Mouse (Mus musculus): ENCODE measurements around the gene Cyp4a31. TPM values are rescaled to one million over a fixed set of nuclear protein-coding genes. Genes with fewer than 3 reads are reported as not detected.
"Not testable (repeated sequence)": the region's sequence is repeated elsewhere in the genome, so short reads cannot be mapped to it uniquely, and the experiment has no call there.

The Cyp4a31 gene
- total and polyA plus RNA-seq, 2 experiments: 7.3 to 8.3 TPM

GRCm38 (mm10) chr4:115614005-115614404, 50.6 kb downstream of the Cyp4a31 start:
- no peak for DNase-seq (ENCODE audit: extremely low read depth, low read depth, low spot score)
- H3K79me2 ChIP-seq (ENCODE audit: control insufficient read depth, insufficient read depth, low read length): no peaks in the 10 kb centered on the region
- H3K4me1 ChIP-seq (ENCODE audit: control insufficient read depth, insufficient read depth, low read length): no peaks in the 10 kb centered on the region
- no peak overlapping the region for H3K4me3 ChIP-seq (ENCODE audit: insufficient read depth, low read depth, low read length)
- H3K9ac ChIP-seq (ENCODE audit: low read depth, low read length): no peak overlapping the region
- H3K27me3 ChIP-seq (ENCODE audit: control insufficient read depth, insufficient read depth, low read length): no peaks in the 10 kb centered on the region
- H3K36me3 ChIP-seq (ENCODE audit: control insufficient read depth, insufficient read depth, low read length): peaks cover 4% of the 10 kb centered on the region; the same call in 1 of the 2 replicates
- H3K27ac ChIP-seq (replicated peaks; ENCODE audit: insufficient read depth, low read depth, low read length): no peak overlapping the region
- no peak for TF ChIP-seq POLR2A (IDR thresholded peaks at IDR 0.05; ENCODE audit: extremely low read depth, insufficient read depth, low read length)
- no peak for TF ChIP-seq CTCF (IDR thresholded peaks at IDR 0.05; ENCODE audit: low read depth, low read length)

DNA sequence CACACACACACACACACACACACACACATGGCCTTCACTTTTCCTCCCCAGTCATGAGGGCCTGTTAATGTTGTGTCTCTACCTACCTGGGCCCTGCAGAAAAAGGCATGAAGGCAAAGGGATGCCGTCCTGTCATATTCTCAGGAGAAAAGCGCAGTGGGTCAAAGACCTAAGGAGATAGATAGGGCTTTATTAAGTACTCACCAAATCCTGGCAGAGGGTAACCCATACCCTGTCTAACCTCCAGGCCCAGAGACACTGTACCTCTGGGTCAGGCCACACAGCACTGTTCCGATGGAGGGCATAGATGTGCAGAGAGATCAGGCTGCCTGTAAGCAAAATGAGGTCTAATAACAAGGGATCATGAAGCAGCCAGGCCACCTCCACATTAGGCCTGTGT, 62.1 kb downstream of the Cyp4a31 start:
- not testable (repeated sequence) for H3K4me3 ChIP-seq (ENCODE audit: insufficient read depth, low read depth, low read length); DNase-seq (ENCODE audit: extremely low read depth, low read depth, low spot score); H3K36me3 ChIP-seq (ENCODE audit: control insufficient read depth, insufficient read depth, low read length); H3K4me1 ChIP-seq (ENCODE audit: control insufficient read depth, insufficient read depth, low read length); H3K27me3 ChIP-seq (ENCODE audit: control insufficient read depth, insufficient read depth, low read length); H3K9ac ChIP-seq (ENCODE audit: low read depth, low read length); H3K27ac ChIP-seq (replicated peaks; ENCODE audit: insufficient read depth, low read depth, low read length); H3K79me2 ChIP-seq (ENCODE audit: control insufficient read depth, insufficient read depth, low read length)
- 100% methylated on average over 3 of the region's 3 CpGs for whole genome bisulfite sequencing

Other genes with a start within 250 kb of the Cyp4a31 start
- gene Cyp4a12b, start 152.0 kb upstream of the Cyp4a31 start, total RNA-seq (2014; rRNA removed): 0.37 and 0.47 TPM in 2 replicates
- 0.18 TPM in 1 of 2 replicates, not detected in the other for gene Cyp4a12b, start 152.0 kb upstream of the Cyp4a31 start, polyA plus RNA-seq (2012; rRNA removed)
- not detected in 2 replicates for gene Cyp4a30b, start 111.0 kb upstream of the Cyp4a31 start, total RNA-seq (2014; rRNA removed)
- not detected in 2 replicates for gene Cyp4a30b, start 111.0 kb upstream of the Cyp4a31 start, polyA plus RNA-seq (2012; rRNA removed)
- gene Cyp4a14, start 67.5 kb upstream of the Cyp4a31 start, total RNA-seq (2014; rRNA removed): 420 and 442 TPM in 2 replicates
- 291 and 455 TPM in 2 replicates for gene Cyp4a14, start 67.5 kb upstream of the Cyp4a31 start, polyA plus RNA-seq (2012; rRNA removed)
- 375 and 556 TPM in 2 replicates for gene Cyp4a10, start 45.4 kb upstream of the Cyp4a31 start, total RNA-seq (2014; rRNA removed)
- 427 and 619 TPM in 2 replicates for gene Cyp4a10, start 45.4 kb upstream of the Cyp4a31 start, polyA plus RNA-seq (2012; rRNA removed)
- 19.5 and 23.2 TPM in 2 replicates for gene Cyp4a32, start 37.3 kb downstream of the Cyp4a31 start, total RNA-seq (2014; rRNA removed)
- gene Cyp4a32, start 37.3 kb downstream of the Cyp4a31 start, polyA plus RNA-seq (2012; rRNA removed): 8.4 and 12.2 TPM in 2 replicates
- gene Cyp4b1, start 84.1 kb downstream of the Cyp4a31 start, total RNA-seq (2014; rRNA removed): 34.9 and 38.7 TPM in 2 replicates
- 17.5 and 24.3 TPM in 2 replicates for gene Cyp4b1, start 84.1 kb downstream of the Cyp4a31 start, polyA plus RNA-seq (2012; rRNA removed)
- 10.7 TPM in 2 replicates for gene Efcab14, start 174.1 kb downstream of the Cyp4a31 start, total RNA-seq (2014; rRNA removed)
- gene Efcab14, start 174.1 kb downstream of the Cyp4a31 start, polyA plus RNA-seq (2012; rRNA removed): 8.0 and 9.7 TPM in 2 replicates
- gene Tex38, start 217.4 kb downstream of the Cyp4a31 start, total RNA-seq (2014; rRNA removed): not detected in 2 replicates
- gene Tex38, start 217.4 kb downstream of the Cyp4a31 start, polyA plus RNA-seq (2012; rRNA removed): 0.23 TPM in 1 of 2 replicates, not detected in the other
- gene Atpaf1, start 221.2 kb downstream of the Cyp4a31 start, total RNA-seq (2014; rRNA removed): 13.4 and 16.5 TPM in 2 replicates
- gene Atpaf1, start 221.2 kb downstream of the Cyp4a31 start, polyA plus RNA-seq (2012; rRNA removed): 23.4 and 25.4 TPM in 2 replicates